In the genomic region with DNA sequence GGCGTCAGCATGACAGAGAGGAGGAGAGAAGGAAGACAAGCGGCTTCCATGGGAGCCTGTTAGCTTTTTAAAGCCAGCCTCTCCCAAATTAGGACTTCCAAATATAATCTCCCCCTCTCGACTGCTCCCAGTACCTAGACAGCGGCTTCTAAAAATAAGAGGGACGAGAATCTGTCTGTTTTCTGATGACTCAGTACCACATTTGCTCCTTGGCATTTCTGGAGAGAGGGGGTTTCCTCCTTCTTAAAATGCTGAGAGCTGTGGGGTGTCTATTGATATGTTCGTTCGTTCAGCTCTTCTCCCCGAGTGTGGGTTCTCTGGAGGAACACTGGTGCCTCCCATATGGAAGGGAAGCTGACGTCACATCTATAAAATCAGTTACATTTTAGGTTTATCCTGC, we compare ENCODE assay signal across 8 mouse cellular contexts. TPM values are rescaled to one million over a fixed set of nuclear protein-coding genes. Genes with fewer than 3 reads are reported as not detected.
"Had no signal": no experiment of that assay in that cellular context is flagged by ENCODE, and none has a peak within 500 bp of the region (broad histone marks: within the 10 kb centered on the region; RNA-seq: fewer than 3 reads in every experiment).

No protein-coding gene starts in this region.

- DNase-seq: kidney, adult 2 months; kidney, postnatal 14 days; liver; liver, embryonic 13.5 days; liver, postnatal 0 days; thymus, adult 18-20 months; thymus, postnatal 14 days had no signal

RNA-seq across cellular contexts. Expression of a gene that starts 9.6 kb away (rescaled TPM):
- polyA plus RNA-seq: limb, embryonic 12.5 days had no signal
